ENCODE assay signal across 8 mouse cellular contexts in genomic region chr15:87715037-87715676, GRCm38 (mm10).
DNase-seq lines count a peak whose midpoint lies in the region; ATAC-seq lines count a peak whose summit lies in the region.

No protein-coding gene starts in this region.

- 0 out of 2 replicates have a peak, but pooled peaks cover 4% of the 10 kb centered on the region for H3K4me1 ChIP-seq in kidney, embryonic 15.5 days
- peaks cover 28% of the 10 kb centered on the region for H3K4me1 ChIP-seq in hindbrain, embryonic 10.5 days (replicated peaks)
- peaks cover 23% of the 10 kb centered on the region for H3K4me1 ChIP-seq in midbrain, embryonic 13.5 days (replicated peaks)

- H3K27ac ChIP-seq in kidney, embryonic 15.5 days = no peak overlapping the region
- H3K27ac ChIP-seq in hindbrain, embryonic 10.5 days = peak overlapping the region; percentile 69
- no peak overlapping the region for H3K27ac ChIP-seq in midbrain, embryonic 13.5 days

- H3K9me3 ChIP-seq in kidney, embryonic 15.5 days (replicated peaks) = no peaks in the 10 kb centered on the region
- H3K9me3 ChIP-seq in hindbrain, embryonic 10.5 days = no peaks in the 10 kb centered on the region
- no peaks in the 10 kb centered on the region for H3K9me3 ChIP-seq in midbrain, embryonic 13.5 days

- 52% methylated on average over 9 of the region's 9 CpGs for WGBS in kidney, embryonic 15.5 days
- WGBS in hindbrain, embryonic 10.5 days = 45% methylated on average over 9 of the region's 9 CpGs
- 57% methylated on average over 9 of the region's 9 CpGs for WGBS in midbrain, embryonic 13.5 days

- H3K27me3 ChIP-seq in kidney, embryonic 15.5 days = no peaks in the 10 kb centered on the region
- H3K27me3 ChIP-seq in hindbrain, embryonic 10.5 days (ENCODE audit: insufficient read depth, poor library complexity, severe bottlenecking) = no peaks in the 10 kb centered on the region
- no peaks in the 10 kb centered on the region for H3K27me3 ChIP-seq in midbrain, embryonic 13.5 days

- no peak overlapping the region for H3K4me2 ChIP-seq in kidney, embryonic 15.5 days
- H3K4me2 ChIP-seq in midbrain, embryonic 13.5 days (replicated peaks) = no peak overlapping the region

- DNase-seq in kidney, postnatal 25 days = no peak
- DNase-seq in cerebellum, adult 9-11 months = peak; percentile 54
- peak; percentile 36 for DNase-seq in hindbrain, embryonic 10.5 days (ENCODE audit: low spot score)
- DNase-seq in thymus, postnatal 25 days = no peak
- DNase-seq in adrenal gland, adult 2 months = no peak
- no peak for DNase-seq in thymus, adult 18-20 months

- H3K9ac ChIP-seq in kidney, embryonic 15.5 days = no peak overlapping the region
- no peak overlapping the region; the same call in 1 of the 2 replicates for H3K9ac ChIP-seq in midbrain, embryonic 13.5 days (replicated peaks)

- no peaks in the 10 kb centered on the region for H3K36me3 ChIP-seq in kidney, embryonic 15.5 days
- H3K36me3 ChIP-seq in hindbrain, embryonic 10.5 days = no peaks in the 10 kb centered on the region
- H3K36me3 ChIP-seq in midbrain, embryonic 13.5 days = 0 out of 2 replicates have a peak, but pooled peaks cover under 1% of the 10 kb centered on the region

- ATAC-seq in kidney, embryonic 15.5 days (replicated peaks; ENCODE audit: low FRiP score) = peak; percentile 36; the same call in 1 of the 2 replicates
- ATAC-seq in midbrain, embryonic 13.5 days = peak; percentile 70; the same call in 1 of the 2 replicates

- H3K4me3 ChIP-seq in kidney, embryonic 15.5 days (replicated peaks) = no peak overlapping the region
- no peak overlapping the region for H3K4me3 ChIP-seq in hindbrain, embryonic 10.5 days
- no peak overlapping the region for H3K4me3 ChIP-seq in midbrain, embryonic 13.5 days (replicated peaks)

Comparison
In these comparisons a context has a peak if more than half of its experiments do, and no peak if none do; other contexts are left out.
1. DNase-seq: peak in cerebellum, adult 9-11 months (single experiment) and hindbrain, embryonic 10.5 days (single experiment); none in kidney, postnatal 25 days (0 of 2), thymus, postnatal 25 days (single experiment), adrenal gland, adult 2 months (single experiment) and thymus, adult 18-20 months (0 of 2).